Mouse (Mus musculus) embryonic facial prominence, embryonic 14.5 days (tissue): Measurements from ENCODE around the gene Plekhg5. TPM values are rescaled to one million over a fixed set of nuclear protein-coding genes. Genes with fewer than 3 reads are reported as not detected.

ENCODE experiments used
- ATAC-seq: fragments of 200-750 bp; cut with Nextera tagmentation; 2 replicates; pipeline ENCODE4 v1.8.0; 2017; ENCODE audit warnings: low read depth, moderate number of reproducible peaks, moderate TSS enrichment
- DNase-seq: peaks from one replicate; pipeline ENCODE4 v3.0.0-alpha.2; 2015; ENCODE audit warnings: low spot score
- H3K27ac ChIP-seq: fragments of 300-500 bp; sonication (generic); replicated peaks from 2 replicates; pipeline ENCODE4 v1.5.1; 2014; ENCODE audit warnings: low read depth, mild to moderate bottlenecking, low read length, moderate library complexity
- H3K27me3 ChIP-seq: fragments of 300-500 bp; sonication (generic); replicated peaks from 2 replicates; pipeline ENCODE4 v1.6.1; 2014; ENCODE audit warnings: low read length; ENCODE audit not compliant: control insufficient read depth, insufficient read depth
- H3K36me3 ChIP-seq: fragments of 300-500 bp; sonication (generic); 2 replicates; pipeline ENCODE4 v1.6.1; 2014; ENCODE audit warnings: low read length, mixed read lengths; ENCODE audit not compliant: control insufficient read depth, insufficient read depth
- H3K4me1 ChIP-seq: fragments of 300-500 bp; sonication (generic); 2 replicates; pipeline ENCODE4 v1.6.1; 2014; ENCODE audit warnings: antibody characterized with exemption, low read length; ENCODE audit not compliant: control insufficient read depth, insufficient read depth
- H3K4me2 ChIP-seq: fragments of 300-500 bp; sonication (generic); 2 replicates; pipeline ENCODE4 v1.6.1; 2014; ENCODE audit warnings: low read depth, mild to moderate bottlenecking, low read length, moderate library complexity, mixed read lengths
- H3K4me3 ChIP-seq: fragments of 300-500 bp; sonication (generic); 2 replicates; pipeline ENCODE4 v1.5.1; 2014; ENCODE audit warnings: low read depth, mild to moderate bottlenecking, low read length
- H3K9ac ChIP-seq: fragments of 300-500 bp; sonication (generic); 2 replicates; pipeline ENCODE4 v1.6.1; 2014; ENCODE audit warnings: low read depth, mild to moderate bottlenecking, low read length, moderate library complexity, mixed read lengths
- H3K9me3 ChIP-seq: fragments of 300-500 bp; sonication (generic); 2 replicates; pipeline ENCODE4 v1.6.1; 2016; ENCODE audit warnings: low read length; ENCODE audit not compliant: control insufficient read depth
- WGBS: fragments of 180-500 bp; shearing (Covaris S2); extraction: QIAGEN DNeasy Blood & Tissue Kit; methylation state at CpG from one replicate; pipeline ENCODE4 v1.1.7; 2014; 5-methylcytosine and 5-hydroxymethylcytosine counted together
- polyA plus RNA-seq: library from polyadenylated mRNA; unstranded; fragments of >200 nt; fragmentation: Nextera tagmentation; extraction: Ambion mirVana; gene quantifications from 2 replicates; pipeline ENCODE4 v1.2.1, GENCODE M21; 2014

Gene Plekhg5
- polyA plus RNA-seq, 1 experiment from 2014 or later: 12.0 TPM

- no peaks in the 10 kb centered on the region for H3K9me3 ChIP-seq
- H3K27me3 ChIP-seq: peaks cover 64% of the 10 kb centered on the region
- H3K27ac ChIP-seq: no peak overlapping the region
- no peak overlapping the region for H3K9ac ChIP-seq
- peak overlapping the region; percentile 68 for H3K4me2 ChIP-seq
- peaks cover 3% of the 10 kb centered on the region; the same call in 1 of the 2 replicates for H3K4me1 ChIP-seq
- DNase-seq (no peak), ATAC-seq (no peak)
- H3K4me3 ChIP-seq: peak overlapping the region; percentile 43
- H3K36me3 ChIP-seq: no peaks in the 10 kb centered on the region
- WGBS: 23% methylated on average over 7 of the region's 7 CpGs
Measured at GRCm38 (mm10) chr4:152151451-152151965, 79.2 kb downstream of the Plekhg5 start.

GRCm38 (mm10) chr4:152151966-152152544, 79.8 kb downstream of the Plekhg5 start, which contains the start of gene Espn:
Gene Espn, minus strand, starts transcription at chr4:152152371.
- Histone ChIP-seq H3K9me3 (no peaks in the 10 kb centered on the region), H3K4me3 (peak within 1 kb of the TSS; percentile 43), H3K27ac (no peak within 1 kb of the TSS), H3K9ac (peak within 1 kb of the TSS; percentile 43), H3K27me3 (peaks cover 66% of the 10 kb centered on the region), H3K4me1 (peaks cover 3% of the 10 kb centered on the region; the same call in 1 of the 2 replicates), H3K4me2 (peak within 1 kb of the TSS; percentile 68), H3K36me3 (no peaks in the 10 kb centered on the region)
- ATAC-seq: peak; percentile 87
- 1% methylated on average over 16 of the region's 57 CpGs for WGBS
- DNase-seq: peak; percentile 72

GRCm38 (mm10) chr4:152153771-152154177, 81.5 kb downstream of the Plekhg5 start:
- DNase-seq: peak; percentile 85
- Histone ChIP-seq H3K27me3 (peaks cover 83% of the 10 kb centered on the region), H3K27ac (no peak overlapping the region), H3K4me2 (peak overlapping the region; percentile 39), H3K36me3 (no peaks in the 10 kb centered on the region), H3K9me3 (no peaks in the 10 kb centered on the region), H3K4me3 (peak overlapping the region; percentile 10; the same call in 1 of the 2 replicates), H3K4me1 (peaks cover 3% of the 10 kb centered on the region), H3K9ac (no peak overlapping the region)
- ATAC-seq: peak; percentile 34; the same call in 1 of the 2 replicates
- WGBS: 4% methylated on average over 23 of the region's 23 CpGs

GRCm38 (mm10) chr4:152155019-152155418, 82.7 kb downstream of the Plekhg5 start:
- Histone ChIP-seq H3K9ac (no peak overlapping the region), H3K4me3 (no peak overlapping the region), H3K4me1 (peaks cover 3% of the 10 kb centered on the region), H3K27ac (no peak overlapping the region), H3K4me2 (no peak overlapping the region), H3K9me3 (no peaks in the 10 kb centered on the region), H3K36me3 (no peaks in the 10 kb centered on the region), H3K27me3 (peaks cover 86% of the 10 kb centered on the region)
- DNase-seq (no peak), ATAC-seq (no peak)
- WGBS: 59% methylated on average over 4 of the region's 4 CpGs

GRCm38 (mm10) chr4:152157779-152158584, 85.7 kb downstream of the Plekhg5 start:
- WGBS: 13% methylated on average over 21 of the region's 21 CpGs
- DNase-seq (peak; percentile 28), ATAC-seq (no peak)
- H3K4me3 ChIP-seq: peak overlapping the region; percentile 23
- no peaks in the 10 kb centered on the region for H3K36me3 ChIP-seq
- H3K9ac ChIP-seq: no peak overlapping the region
- H3K27ac ChIP-seq: no peak overlapping the region
- no peaks in the 10 kb centered on the region for H3K9me3 ChIP-seq
- peak overlapping the region; percentile 50 for H3K4me2 ChIP-seq
- peaks cover 86% of the 10 kb centered on the region for H3K27me3 ChIP-seq
- H3K4me1 ChIP-seq: peaks cover 3% of the 10 kb centered on the region

GRCm38 (mm10) chr4:152158585-152159284, 86.4 kb downstream of the Plekhg5 start, which contains the start of gene Hes2:
Gene Hes2, plus strand, starts transcription at chr4:152158867.
- peak within 1 kb of the TSS; percentile 50 for H3K4me2 ChIP-seq
- DNase-seq (peak; percentile 22), ATAC-seq (no peak)

GRCm38 (mm10) chr4:152159285-152159678, 87.0 kb downstream of the Plekhg5 start:
- peak overlapping the region; percentile 23 for H3K4me3 ChIP-seq
- no peaks in the 10 kb centered on the region for H3K9me3 ChIP-seq
- H3K36me3 ChIP-seq: no peaks in the 10 kb centered on the region
- no peaks in the 10 kb centered on the region; the same call in 1 of the 2 replicates for H3K4me1 ChIP-seq
- 2% methylated on average over 19 of the region's 19 CpGs for WGBS
- 0 out of 2 replicates have a peak overlapping the region, but pooled peaks have one; percentile 50 for H3K4me2 ChIP-seq
- no peak for ATAC-seq
- H3K27me3 ChIP-seq: peaks cover 79% of the 10 kb centered on the region
- H3K9ac ChIP-seq: no peak overlapping the region
- no peak for DNase-seq
- H3K27ac ChIP-seq: no peak overlapping the region

More at GRCm38 (mm10) chr4:152158585-152159284, 86.4 kb downstream of the Plekhg5 start, which contains the start of gene Hes2:
- no peaks in the 10 kb centered on the region for H3K36me3 ChIP-seq
- 6% methylated on average over 28 of the region's 35 CpGs for WGBS
- peaks cover 3% of the 10 kb centered on the region for H3K4me1 ChIP-seq
- H3K9me3 ChIP-seq: no peaks in the 10 kb centered on the region
- peak within 1 kb of the TSS; percentile 23 for H3K4me3 ChIP-seq
- peaks cover 80% of the 10 kb centered on the region for H3K27me3 ChIP-seq
- no peak within 1 kb of the TSS for H3K27ac ChIP-seq
- H3K9ac ChIP-seq: no peak within 1 kb of the TSS

- Histone ChIP-seq H3K4me2 (no peak overlapping the region), H3K4me1 (no peaks in the 10 kb centered on the region; the same call in 1 of the 2 replicates), H3K36me3 (no peaks in the 10 kb centered on the region), H3K4me3 (no peak overlapping the region), H3K27me3 (peaks cover 67% of the 10 kb centered on the region), H3K9me3 (no peaks in the 10 kb centered on the region), H3K9ac (no peak overlapping the region), H3K27ac (no peak overlapping the region)
- ATAC-seq (no peak), DNase-seq (no peak)
- WGBS: 40% methylated on average over 3 of the region's 4 CpGs
Measured at GRCm38 (mm10) chr4:152160748-152161147, 88.5 kb downstream of the Plekhg5 start.
